Mouse (Mus musculus): ENCODE measurements around the gene Ccdc82.

The Ccdc82 gene

GRCm38 (mm10) chr9:13246815-13247638 lies at the start of gene Ccdc82:
TSS of gene Ccdc82 (plus strand) at chr9:13246955.
- DNase-seq (ENCODE audit: low spot score in 2 of 2): peak; percentile 95 to 97

- no peak for DNase-seq (ENCODE audit: low spot score in 2 of 2)
Observed at GRCm38 (mm10) chr9:13200079-13200478, 46.7 kb upstream of the Ccdc82 start.

GRCm38 (mm10) chr9:13203109-13203508 lies 43.6 kb upstream of the Ccdc82 start:
- DNase-seq (ENCODE audit: low spot score in 2 of 2): no peak

DNA sequence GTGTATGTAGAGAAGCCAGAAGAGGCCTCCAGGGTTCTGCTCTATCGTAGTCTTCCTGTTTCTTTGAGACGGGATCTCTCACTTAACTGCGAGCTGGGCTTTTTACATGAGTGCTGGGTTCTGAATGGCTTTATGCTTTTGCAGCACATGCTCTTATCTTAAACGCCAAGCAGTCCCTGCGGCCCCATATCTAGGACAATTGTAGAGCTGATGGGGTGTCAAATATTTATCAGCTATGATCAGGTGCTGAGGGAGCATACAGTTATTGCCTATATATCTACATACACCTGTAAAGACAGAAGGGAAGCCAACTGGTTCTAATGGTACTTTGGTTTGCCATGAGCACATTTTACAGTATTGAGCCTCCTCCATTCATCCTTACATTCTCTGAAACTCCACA lies 43.1 kb upstream of the Ccdc82 start:
- no peak for DNase-seq (ENCODE audit: low spot score in 2 of 2)

GRCm38 (mm10) chr9:13206369-13206768 lies 40.4 kb upstream of the Ccdc82 start:
- no peak for DNase-seq (ENCODE audit: low spot score in 2 of 2)

GRCm38 (mm10) chr9:13225872-13226271 lies 20.9 kb upstream of the Ccdc82 start:
- no peak for DNase-seq (ENCODE audit: low spot score in 2 of 2)

- no peak for DNase-seq (ENCODE audit: low spot score in 2 of 2)
Observed at GRCm38 (mm10) chr9:13230553-13230952, 16.2 kb upstream of the Ccdc82 start.

GRCm38 (mm10) chr9:13231545-13232216 lies 15.1 kb upstream of the Ccdc82 start:
- DNase-seq (ENCODE audit: low spot score in 2 of 2): no peak

DNA sequence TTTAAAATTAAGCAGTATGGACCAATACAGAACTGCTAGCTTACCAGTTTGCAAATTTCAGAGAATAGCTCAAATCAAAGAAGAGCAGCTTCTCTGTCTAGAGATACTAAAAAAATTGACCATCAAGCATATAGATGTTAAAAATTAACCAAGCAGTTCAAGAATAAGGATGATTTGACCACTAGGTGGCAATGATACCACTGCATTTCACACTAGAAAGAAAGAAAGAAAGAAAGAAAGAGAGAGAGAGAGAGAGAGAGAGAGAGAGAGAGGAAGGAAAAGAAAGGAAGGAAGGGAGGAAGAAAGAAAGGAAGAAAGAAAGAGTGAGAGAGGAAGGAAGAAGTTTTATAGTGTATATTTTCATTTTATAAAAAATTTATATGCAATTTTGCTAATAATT lies 4.4 kb upstream of the Ccdc82 start:
- DNase-seq (ENCODE audit: low spot score in 2 of 2): no peak

DNA sequence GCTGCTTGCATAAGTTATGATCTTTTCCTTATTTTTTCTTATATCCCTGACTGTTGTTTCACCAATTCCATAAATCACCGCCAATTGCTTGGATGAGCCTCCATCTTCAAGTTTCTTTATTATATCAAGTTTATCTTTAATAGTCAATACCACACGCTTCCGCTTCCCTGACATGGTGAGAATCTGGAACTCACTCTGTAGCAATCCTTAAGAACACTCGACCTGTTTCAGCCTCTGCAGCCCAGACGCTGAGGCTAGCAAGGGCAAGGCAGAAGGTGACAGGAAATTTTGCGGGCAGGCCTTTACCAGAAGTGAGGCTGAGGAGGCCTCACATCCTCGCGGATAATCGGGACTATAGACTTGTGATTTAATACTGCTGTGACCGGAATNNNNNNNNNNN lies 1.3 kb upstream of the Ccdc82 start, which contains the start of gene Jrkl:
TSS of gene Jrkl (minus strand) at position 349 of the 400 bp plus-strand sequence.
- peak; percentile 18 to 67 for DNase-seq (ENCODE audit: low spot score in 2 of 2)

GRCm38 (mm10) chr9:13248104-13248503 lies 1.3 kb downstream of the Ccdc82 start:
- no peak for DNase-seq (ENCODE audit: low spot score in 2 of 2)

- no peak for DNase-seq (ENCODE audit: low spot score in 2 of 2)
Observed at GRCm38 (mm10) chr9:13251251-13251650, 4.5 kb downstream of the Ccdc82 start.

DNA sequence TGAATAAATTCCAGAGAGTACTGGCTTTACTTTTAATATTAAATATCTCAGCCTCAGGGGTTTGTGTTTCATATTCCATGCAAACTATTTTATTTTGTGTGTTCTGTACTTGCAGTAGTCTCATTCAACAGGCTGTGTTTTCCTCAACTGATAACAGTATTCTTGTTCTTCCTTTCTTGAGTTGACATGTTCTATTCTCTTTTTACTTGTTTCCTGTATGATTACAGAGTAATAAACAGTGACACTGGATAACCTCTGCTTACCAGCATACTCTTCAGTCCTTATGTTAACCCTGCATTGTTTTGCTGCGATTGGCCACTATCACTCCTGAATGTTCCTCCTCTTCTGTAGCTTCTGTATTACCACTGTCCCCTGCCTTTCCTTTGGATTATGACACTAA lies 10.0 kb downstream of the Ccdc82 start:
- DNase-seq (ENCODE audit: low spot score in 2 of 2): no peak

DNA sequence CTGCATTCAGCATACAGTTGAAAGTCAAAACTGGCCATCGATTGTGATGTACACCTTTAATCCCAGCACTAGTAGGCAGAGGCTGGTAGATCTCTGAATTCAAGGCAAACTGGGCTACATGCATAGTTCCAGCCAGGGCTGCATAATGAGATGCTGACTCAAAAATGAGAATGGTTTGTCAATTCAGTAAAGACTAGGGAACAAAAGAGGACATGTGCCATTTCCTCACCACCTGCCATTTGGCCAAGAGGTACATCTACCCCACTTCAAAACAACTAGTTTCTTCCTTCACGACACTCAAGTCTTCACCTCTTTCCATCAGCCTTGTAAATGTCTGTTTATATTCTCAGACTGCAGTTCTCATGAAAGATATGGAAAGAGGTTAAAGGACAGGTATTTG lies 11.4 kb downstream of the Ccdc82 start:
- no peak for DNase-seq (ENCODE audit: low spot score in 2 of 2)

GRCm38 (mm10) chr9:13260980-13261379 lies 14.2 kb downstream of the Ccdc82 start:
- DNase-seq (ENCODE audit: low spot score in 2 of 2): no peak

- DNase-seq (ENCODE audit: low spot score in 2 of 2): no peak
Observed at GRCm38 (mm10) chr9:13273219-13273618, 26.5 kb downstream of the Ccdc82 start.

DNA sequence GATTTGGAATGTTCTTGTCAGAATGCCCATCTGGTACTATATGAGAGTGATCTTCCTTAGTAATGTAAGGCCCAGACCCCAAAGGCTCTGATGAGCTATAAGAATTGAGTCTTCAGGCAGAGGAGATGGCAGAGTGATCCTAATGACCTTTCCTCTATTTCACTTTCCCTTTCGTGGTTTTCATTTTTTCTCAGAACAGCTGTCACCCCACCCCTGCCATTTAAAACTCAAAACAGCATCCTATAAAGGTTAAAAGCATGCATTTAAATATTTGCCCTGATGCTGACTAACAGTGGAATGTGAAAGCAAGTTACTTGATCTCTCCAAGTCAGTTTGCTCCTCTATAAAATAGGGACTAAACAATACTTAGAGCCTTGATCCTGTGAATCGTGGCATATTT lies 40.7 kb downstream of the Ccdc82 start:
- DNase-seq (ENCODE audit: low spot score in 2 of 2): no peak

- DNase-seq (ENCODE audit: low spot score in 2 of 2): peak; percentile 78 to 87
Observed at GRCm38 (mm10) chr9:13296274-13297121, 49.7 kb downstream of the Ccdc82 start.

DNA sequence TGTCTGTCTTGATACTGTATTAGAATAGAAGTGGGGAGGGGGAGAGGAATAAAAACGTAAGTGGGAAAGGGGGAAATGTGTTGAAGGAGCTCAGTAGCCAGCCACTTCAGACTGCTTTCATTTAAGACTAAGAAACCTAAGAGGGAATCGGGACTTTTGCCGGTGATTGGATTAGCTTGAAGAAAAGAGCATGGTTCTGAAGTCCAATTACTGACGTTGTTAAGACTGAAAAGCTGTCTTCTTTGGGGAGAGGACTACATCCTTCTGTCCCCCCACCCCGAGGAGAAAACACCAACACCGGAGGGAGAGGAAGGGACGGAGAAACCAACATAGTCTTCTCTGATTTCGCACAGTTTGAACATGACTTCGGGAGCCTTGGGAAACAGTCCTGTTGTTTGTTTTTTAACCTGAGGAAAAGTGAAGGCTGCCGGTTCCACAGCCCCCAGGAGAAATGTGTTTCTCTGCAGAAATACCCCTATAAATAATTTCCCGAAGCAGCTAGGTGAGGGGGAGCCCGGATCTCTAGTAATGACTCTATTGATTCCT lies 50.4 kb downstream of the Ccdc82 start:
- DNase-seq (ENCODE audit: low spot score in 2 of 2): no peak

DNA sequence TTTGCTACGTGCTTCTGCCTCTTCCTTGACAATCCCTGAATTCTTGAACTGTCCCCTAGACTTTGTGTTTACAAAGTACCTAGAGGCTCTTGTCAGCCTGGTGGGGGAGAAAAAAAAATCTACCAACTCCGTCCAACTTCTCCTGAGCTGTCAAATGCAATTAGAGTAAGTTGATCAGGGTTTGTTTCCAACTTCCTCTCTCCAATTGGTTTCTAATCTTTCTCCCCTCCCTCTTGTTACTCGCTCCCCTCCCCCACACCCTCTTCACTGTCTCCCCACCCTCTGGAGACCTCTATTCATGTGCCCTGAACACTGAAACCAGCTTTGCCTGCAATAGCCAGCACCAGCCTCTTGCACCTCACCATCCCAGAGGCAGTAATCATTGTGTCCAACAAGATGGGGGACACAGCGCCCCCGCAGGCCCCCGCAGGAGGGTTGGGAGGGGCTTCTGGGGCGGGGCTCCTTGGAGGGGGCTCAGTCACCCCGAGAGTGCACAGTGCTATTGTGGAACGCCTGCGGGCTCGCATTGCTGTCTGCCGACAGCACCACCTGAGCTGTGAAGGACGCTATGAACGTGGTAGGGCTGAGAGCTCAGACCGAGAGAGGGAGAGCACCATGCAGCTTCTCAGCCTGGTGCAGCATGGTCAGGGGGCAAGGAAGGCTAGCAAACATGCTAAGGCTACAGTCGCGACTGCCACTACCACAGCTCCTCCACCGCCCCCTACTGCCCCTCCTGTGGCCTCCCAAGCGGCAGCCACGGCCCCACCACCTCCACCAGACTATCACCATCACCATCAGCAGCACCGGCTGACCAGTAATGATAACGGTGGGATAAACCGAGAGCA lies 51.1 kb downstream of the Ccdc82 start, which contains the start of gene Maml2:
TSS of gene Maml2 (plus strand) at position 290 of the 845 bp plus-strand sequence.
- peak; percentile 55 to 75 for DNase-seq (ENCODE audit: low spot score in 2 of 2)

DNA sequence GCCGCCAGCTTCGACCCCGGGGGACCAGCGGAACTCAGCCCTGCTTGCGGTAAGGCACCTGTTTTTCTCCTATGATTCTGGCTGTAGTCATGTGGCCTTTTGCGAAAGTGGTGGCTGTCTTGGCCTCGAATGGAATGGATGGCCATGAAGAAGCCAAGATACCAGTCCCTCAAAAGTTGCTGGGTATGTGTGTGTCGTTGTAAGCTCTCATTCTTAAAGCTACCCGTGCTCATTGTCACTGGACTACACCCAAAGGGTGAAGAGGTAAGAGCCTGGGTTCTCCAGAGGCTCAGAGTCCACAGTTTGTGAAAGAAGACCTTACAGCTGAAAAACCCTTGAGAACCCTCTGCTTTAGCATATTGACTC lies 51.7 kb downstream of the Ccdc82 start:
- no peak for DNase-seq (ENCODE audit: low spot score in 2 of 2)
